Mouse (Mus musculus) spleen, postnatal 14 days (tissue): ENCODE measurements at regions not wholly inside any gene's neighbourhood (a gene's known extent, or its start where the extent isn't known, plus 50 kb on each side); places are given as distances from the start of the nearest gene placed in this dataset.

Source experiments
- DNase-seq, 2 experiments: peaks; one replicate each; pipeline ENCODE4 v3.0.0; 2021 to 2022; ENCODE audit warnings: low spot score in 2 of 2

GRCm38 (mm10) chr15:67301871-67302363 is 801.2 kb upstream of the Lrrc6 start:
- DNase-seq: no peak

- no peak for DNase-seq
Measured at GRCm38 (mm10) chr15:67301024-67301423, 800.3 kb upstream of the Lrrc6 start.

GRCm38 (mm10) chr15:67294797-67295196 is 794.1 kb upstream of the Lrrc6 start:
- DNase-seq: no peak

GRCm38 (mm10) chr15:67289749-67290148 is 789.0 kb upstream of the Lrrc6 start:
- peak; percentile 8 to 15 for DNase-seq

GRCm38 (mm10) chr15:67284941-67285340 is 784.2 kb upstream of the Lrrc6 start:
- DNase-seq: no peak

GRCm38 (mm10) chr15:67283275-67283972 is 782.7 kb upstream of the Lrrc6 start:
- DNase-seq: no peak

- DNase-seq: no peak
Measured at GRCm38 (mm10) chr15:67278869-67279268, 778.2 kb upstream of the Lrrc6 start.

GRCm38 (mm10) chr15:67275058-67275457 is 774.3 kb upstream of the Lrrc6 start:
- no peak for DNase-seq

- DNase-seq: no peak
Measured at GRCm38 (mm10) chr15:67272397-67272796, 771.7 kb upstream of the Lrrc6 start.

GRCm38 (mm10) chr15:67263723-67264122 is 763.0 kb upstream of the Lrrc6 start:
- no peak for DNase-seq

- DNase-seq: no peak
Measured at GRCm38 (mm10) chr15:67263313-67263712, 762.6 kb upstream of the Lrrc6 start.

GRCm38 (mm10) chr15:67262269-67262668 is 761.6 kb upstream of the Lrrc6 start:
- no peak for DNase-seq

- no peak for DNase-seq
Measured at GRCm38 (mm10) chr15:67260666-67261065, 760.0 kb upstream of the Lrrc6 start.

GRCm38 (mm10) chr15:67249147-67249546 is 748.4 kb upstream of the Lrrc6 start:
- DNase-seq: no peak

- no peak for DNase-seq
Measured at GRCm38 (mm10) chr15:67248471-67248870, 747.8 kb upstream of the Lrrc6 start.

GRCm38 (mm10) chr15:67245658-67246268 is 745.1 kb upstream of the Lrrc6 start:
- DNase-seq: no peak

GRCm38 (mm10) chr15:67244908-67245657 is 744.4 kb upstream of the Lrrc6 start:
- no peak for DNase-seq

GRCm38 (mm10) chr15:67235107-67235785 is 734.5 kb upstream of the Lrrc6 start:
- DNase-seq: no peak

- no peak for DNase-seq
Measured at GRCm38 (mm10) chr15:67229359-67229758, 728.6 kb upstream of the Lrrc6 start.

GRCm38 (mm10) chr15:67228633-67229032 is 727.9 kb upstream of the Lrrc6 start:
- no peak for DNase-seq

GRCm38 (mm10) chr15:67227456-67228164 is 726.9 kb upstream of the Lrrc6 start:
- DNase-seq: no peak
